Mouse (Mus musculus): Measurements from ENCODE around the gene Zfp764.

DNA sequence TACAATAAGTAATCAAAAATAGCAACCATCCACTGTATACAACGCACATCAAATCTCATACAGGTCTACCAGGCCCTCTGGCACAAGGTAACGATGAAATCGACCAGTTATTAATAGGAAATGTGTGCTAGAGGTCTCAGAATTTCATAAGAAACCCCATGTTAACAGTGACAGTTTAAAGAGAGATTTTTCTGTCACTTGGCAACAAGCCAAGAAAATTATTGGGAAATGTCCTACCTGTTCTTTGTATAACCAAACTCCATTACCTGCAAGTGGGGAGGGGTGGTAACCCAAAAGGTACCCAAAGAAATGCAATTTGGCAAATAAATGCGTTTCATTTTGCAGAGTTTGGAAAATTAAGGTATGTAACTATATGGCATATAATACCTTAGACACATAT, 48.1 kb downstream of the Zfp764 start:
- no peak for TF ChIP-seq CTCF (IDR thresholded peaks at IDR 0.05; ENCODE audit: borderline replicate concordance, control insufficient read depth, extremely low read depth, insufficient read depth, low read length, poor library complexity)
- TF ChIP-seq POLR2A (IDR thresholded peaks at IDR 0.05; ENCODE audit: control insufficient read depth, extremely low read depth, insufficient read depth, low read length, poor library complexity) = no peak

Data from thymus, adult 2 months (tissue).